Mouse (Mus musculus): Measurements from ENCODE around the gene Bag2. TPM values are rescaled to one million over a fixed set of nuclear protein-coding genes. Genes with fewer than 3 reads are reported as not detected.

Gene Bag2
- total RNA-seq (2012; rRNA removed) = 5.2 and 14.8 TPM in 2 replicates

DNA sequence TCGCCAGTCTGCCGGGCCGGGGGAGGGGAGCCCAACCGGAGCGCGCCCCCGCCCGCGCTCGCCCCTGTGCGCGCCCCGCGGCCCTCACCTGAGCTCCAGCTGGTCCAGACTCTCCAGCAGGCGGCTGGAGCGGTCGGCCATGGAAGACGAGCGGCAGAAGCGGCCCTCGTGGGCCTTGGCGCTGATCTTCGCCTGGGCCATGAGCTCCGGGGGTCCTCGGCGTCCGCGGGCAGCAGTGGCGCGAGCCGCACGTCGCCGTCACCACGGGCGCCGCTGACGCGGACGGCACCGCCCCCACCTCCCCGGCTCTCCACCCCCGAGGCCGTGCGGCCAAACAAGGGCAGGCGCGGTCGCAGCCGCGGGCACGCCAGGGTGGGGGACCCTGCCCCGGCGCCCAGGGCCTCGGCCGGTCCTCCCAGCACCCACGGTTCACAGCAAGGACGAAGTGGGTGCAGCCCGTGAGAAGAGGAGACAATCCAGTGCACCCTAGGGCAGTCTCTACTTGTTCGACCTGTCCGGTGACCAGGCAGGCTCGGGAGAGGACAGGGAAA is at the start of gene Bag2:
Gene Bag2, minus strand, starts transcription at position 305 of the 551 bp plus-strand sequence.
- no peak for DNase-seq (ENCODE audit: low read depth, low spot score)
- peak within 1 kb of the TSS; percentile 64 to 85 for H3K4me3 ChIP-seq (ENCODE audit: insufficient read depth in 1 of 2, low read depth in 1 of 2, low read length in 2 of 2, poor library complexity in 1 of 2, severe bottlenecking in 1 of 2)
- in situ Hi-C loops (cut with MboI; ENCODE audit: low sequenced_read_pairs in 2 of 2, unreplicated experiment in 2 of 2) = no loop called here
- H3K36me3 ChIP-seq (ENCODE audit: control insufficient read depth, insufficient read depth, low read length, poor library complexity, severe bottlenecking) = no peaks in the 10 kb centered on the region; the same call in 1 of the 2 replicates
- H3K27ac ChIP-seq (ENCODE audit: insufficient read depth, low read depth, low read length, poor library complexity, severe bottlenecking) = no peak within 1 kb of the TSS
- peak within 1 kb of the TSS; percentile 47 for H3K9ac ChIP-seq (ENCODE audit: insufficient read depth, low read depth, low read length, poor library complexity, severe bottlenecking)
- no peaks in the 10 kb centered on the region for H3K9me3 ChIP-seq (ENCODE audit: control insufficient read depth, insufficient read depth, low read depth, low read length)
- H3K4me1 ChIP-seq (ENCODE audit: control insufficient read depth in 2 of 2, insufficient read depth in 2 of 2, low read length in 2 of 2, poor library complexity in 1 of 2) = peaks cover 5 to 6% of the 10 kb centered on the region in 2 experiments; a peak in 3 of 4 replicates
- TF ChIP-seq ZC3H11A (IDR thresholded peaks at IDR 0.05; ENCODE audit: borderline replicate concordance, low read depth, low read length) (no peak), CHD2 (IDR thresholded peaks at IDR 0.05; ENCODE audit: low read depth, low read length) (no peak), HCFC1 (IDR thresholded peaks at IDR 0.05; ENCODE audit: borderline replicate concordance, insufficient read depth, low read length) (no peak), ZNF384 (IDR thresholded peaks at IDR 0.05; ENCODE audit: low read depth, low read length) (no peak), MAFK (IDR thresholded peaks at IDR 0.05; ENCODE audit: insufficient read depth, low read depth, low read length) (no peak)

DNA sequence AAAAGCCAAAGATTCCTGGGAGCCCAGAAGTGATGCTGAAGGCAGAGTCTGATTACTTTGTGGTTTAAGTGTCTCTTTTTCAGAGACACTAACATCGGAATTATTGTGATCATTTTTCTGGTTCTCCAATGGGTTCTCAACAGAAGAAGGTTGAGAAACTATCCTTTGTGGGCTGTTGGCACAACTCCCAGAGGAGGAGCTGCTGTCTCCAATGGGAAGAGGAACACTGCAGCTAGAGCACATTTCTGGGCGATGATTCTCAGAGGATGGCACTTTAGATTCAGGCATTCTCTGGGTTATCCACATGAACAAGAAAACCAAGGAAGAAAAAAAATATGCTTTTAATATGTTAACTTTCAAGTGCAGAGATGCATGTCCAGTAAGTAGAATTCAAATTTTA is 45.7 kb upstream of the Bag2 start:
- Histone ChIP-seq H3K4me3 (ENCODE audit: insufficient read depth in 1 of 2, low read depth in 1 of 2, low read length in 2 of 2, poor library complexity in 1 of 2, severe bottlenecking in 1 of 2) (no peak overlapping the region), H3K4me1 (ENCODE audit: control insufficient read depth in 2 of 2, insufficient read depth in 2 of 2, low read length in 2 of 2, poor library complexity in 1 of 2) (peaks cover 0 to 2% of the 10 kb centered on the region in 2 experiments; a peak in 2 of 4 replicates), H3K27ac (ENCODE audit: insufficient read depth, low read depth, low read length, poor library complexity, severe bottlenecking) (no peak overlapping the region), H3K36me3 (ENCODE audit: control insufficient read depth, insufficient read depth, low read length, poor library complexity, severe bottlenecking) (peaks cover 23% of the 10 kb centered on the region), H3K9me3 (ENCODE audit: control insufficient read depth, insufficient read depth, low read depth, low read length) (no peaks in the 10 kb centered on the region), H3K9ac (ENCODE audit: insufficient read depth, low read depth, low read length, poor library complexity, severe bottlenecking) (no peak overlapping the region)
- no peak for TF ChIP-seq CHD2 (IDR thresholded peaks at IDR 0.05; ENCODE audit: low read depth, low read length)
- DNase-seq (ENCODE audit: low read depth, low spot score) = no peak
- in situ Hi-C loops (cut with MboI; ENCODE audit: low sequenced_read_pairs in 2 of 2, unreplicated experiment in 2 of 2) = no loop called here

DNA sequence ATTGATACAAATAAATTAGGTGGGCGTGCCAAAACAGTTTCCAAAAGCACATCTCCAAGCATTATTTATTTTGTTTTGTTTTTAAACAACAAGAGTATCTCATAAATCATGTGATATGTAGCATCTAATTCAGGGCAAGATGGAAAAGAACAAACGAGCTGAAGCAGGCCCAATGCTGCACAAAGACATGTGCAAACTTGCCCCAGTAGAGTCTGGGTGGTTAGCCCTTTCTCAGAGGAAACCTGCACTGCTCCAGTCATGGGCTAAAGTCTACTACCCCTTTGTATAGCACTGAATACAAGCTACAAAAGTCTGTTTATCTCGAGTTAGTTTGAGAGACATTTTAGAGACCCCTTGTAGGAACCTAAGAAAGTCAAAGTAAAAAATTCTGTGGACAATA is 42.0 kb upstream of the Bag2 start:
- TF ChIP-seq HCFC1 (IDR thresholded peaks at IDR 0.05; ENCODE audit: borderline replicate concordance, insufficient read depth, low read length) = no peak
- TF ChIP-seq ZC3H11A (IDR thresholded peaks at IDR 0.05; ENCODE audit: borderline replicate concordance, low read depth, low read length) = no peak
- TF ChIP-seq ZNF384 (IDR thresholded peaks at IDR 0.05; ENCODE audit: low read depth, low read length) = no peak
- TF ChIP-seq CHD2 (IDR thresholded peaks at IDR 0.05; ENCODE audit: low read depth, low read length) = no peak
- TF ChIP-seq MAFK (IDR thresholded peaks at IDR 0.05; ENCODE audit: insufficient read depth, low read depth, low read length) = no peak
- Histone ChIP-seq H3K9me3 (ENCODE audit: control insufficient read depth, insufficient read depth, low read depth, low read length) (no peaks in the 10 kb centered on the region), H3K4me3 (ENCODE audit: insufficient read depth in 1 of 2, low read depth in 1 of 2, low read length in 2 of 2, poor library complexity in 1 of 2, severe bottlenecking in 1 of 2) (no peak overlapping the region), H3K27ac (ENCODE audit: insufficient read depth, low read depth, low read length, poor library complexity, severe bottlenecking) (no peak overlapping the region; the same call in 1 of the 2 replicates), H3K4me1 (ENCODE audit: control insufficient read depth in 2 of 2, insufficient read depth in 2 of 2, low read length in 2 of 2, poor library complexity in 1 of 2) (peaks cover 0 to 2% of the 10 kb centered on the region in 2 experiments; a peak in 1 of 4 replicates), H3K9ac (ENCODE audit: insufficient read depth, low read depth, low read length, poor library complexity, severe bottlenecking) (no peak overlapping the region), H3K36me3 (ENCODE audit: control insufficient read depth, insufficient read depth, low read length, poor library complexity, severe bottlenecking) (peaks cover 21% of the 10 kb centered on the region)
- no peak for DNase-seq (ENCODE audit: low read depth, low spot score)
- in situ Hi-C loops (cut with MboI; ENCODE audit: low sequenced_read_pairs in 2 of 2, unreplicated experiment in 2 of 2) = no loop called here

DNA sequence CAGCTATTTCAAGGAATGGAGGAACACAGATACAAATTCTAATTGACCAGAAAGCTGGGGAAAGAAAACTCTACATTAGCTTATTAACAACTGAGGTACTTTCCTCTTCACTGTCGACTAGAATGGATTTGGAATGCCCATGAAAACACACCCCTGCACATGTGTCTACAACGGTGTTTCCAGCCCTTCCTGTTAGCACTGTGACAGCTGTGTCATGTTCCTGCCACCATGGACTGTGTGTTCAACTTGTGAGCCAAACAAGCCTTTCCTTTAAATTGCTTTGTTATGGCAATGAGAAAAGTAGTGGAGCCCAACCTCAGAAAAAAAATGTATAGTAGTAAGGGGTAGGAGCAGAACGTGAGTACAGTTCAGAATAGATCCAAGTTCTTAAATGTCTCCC is 30.9 kb upstream of the Bag2 start:
- in situ Hi-C loops (cut with MboI; ENCODE audit: low sequenced_read_pairs in 2 of 2, unreplicated experiment in 2 of 2) = no loop called here
- H3K9me3 ChIP-seq (ENCODE audit: control insufficient read depth, insufficient read depth, low read depth, low read length) = no peaks in the 10 kb centered on the region
- no peak for DNase-seq (ENCODE audit: low read depth, low spot score)
- H3K36me3 ChIP-seq (ENCODE audit: control insufficient read depth, insufficient read depth, low read length, poor library complexity, severe bottlenecking) = peaks cover 4% of the 10 kb centered on the region; the same call in 1 of the 2 replicates
- no peak overlapping the region for H3K4me3 ChIP-seq (ENCODE audit: insufficient read depth in 1 of 2, low read depth in 1 of 2, low read length in 2 of 2, poor library complexity in 1 of 2, severe bottlenecking in 1 of 2)
- peaks cover 0 to 2% of the 10 kb centered on the region in 2 experiments; a peak in 1 of 4 replicates for H3K4me1 ChIP-seq (ENCODE audit: control insufficient read depth in 2 of 2, insufficient read depth in 2 of 2, low read length in 2 of 2, poor library complexity in 1 of 2)
- TF ChIP-seq HCFC1 (IDR thresholded peaks at IDR 0.05; ENCODE audit: borderline replicate concordance, insufficient read depth, low read length) = no peak
- no peak for TF ChIP-seq ZC3H11A (IDR thresholded peaks at IDR 0.05; ENCODE audit: borderline replicate concordance, low read depth, low read length)
- TF ChIP-seq ZNF384 (IDR thresholded peaks at IDR 0.05; ENCODE audit: low read depth, low read length) = no peak
- TF ChIP-seq MAFK (IDR thresholded peaks at IDR 0.05; ENCODE audit: insufficient read depth, low read depth, low read length) = no peak
- TF ChIP-seq CHD2 (IDR thresholded peaks at IDR 0.05; ENCODE audit: low read depth, low read length) = no peak
- no peak overlapping the region for H3K27ac ChIP-seq (ENCODE audit: insufficient read depth, low read depth, low read length, poor library complexity, severe bottlenecking)
- no peak overlapping the region for H3K9ac ChIP-seq (ENCODE audit: insufficient read depth, low read depth, low read length, poor library complexity, severe bottlenecking)

DNA sequence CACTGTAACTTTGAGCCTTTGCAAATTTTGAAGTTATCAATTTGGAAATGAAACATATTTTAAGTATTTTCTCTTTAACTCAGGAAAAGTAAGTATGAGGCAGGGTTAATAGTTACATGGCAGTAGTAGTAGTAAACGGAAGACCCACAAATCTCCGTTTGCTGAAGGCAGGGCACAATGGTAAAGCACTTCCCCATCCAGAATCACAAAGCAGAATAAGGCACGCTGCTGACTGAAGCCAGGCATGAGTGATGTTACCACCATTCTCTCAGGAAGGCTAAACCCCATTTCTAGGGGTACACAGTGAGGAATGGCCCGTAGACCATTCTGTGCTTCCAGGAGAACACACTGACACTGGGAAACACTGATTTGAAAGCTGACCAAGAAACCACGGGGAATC is 30.5 kb upstream of the Bag2 start:
- no peak for DNase-seq (ENCODE audit: low read depth, low spot score)
- Histone ChIP-seq H3K9me3 (ENCODE audit: control insufficient read depth, insufficient read depth, low read depth, low read length) (no peaks in the 10 kb centered on the region), H3K9ac (ENCODE audit: insufficient read depth, low read depth, low read length, poor library complexity, severe bottlenecking) (no peak overlapping the region), H3K4me1 (ENCODE audit: control insufficient read depth in 2 of 2, insufficient read depth in 2 of 2, low read length in 2 of 2, poor library complexity in 1 of 2) (peaks cover 0 to 2% of the 10 kb centered on the region in 2 experiments; a peak in 1 of 4 replicates), H3K36me3 (ENCODE audit: control insufficient read depth, insufficient read depth, low read length, poor library complexity, severe bottlenecking) (peaks cover 6% of the 10 kb centered on the region), H3K4me3 (ENCODE audit: insufficient read depth in 1 of 2, low read depth in 1 of 2, low read length in 2 of 2, poor library complexity in 1 of 2, severe bottlenecking in 1 of 2) (no peak overlapping the region), H3K27ac (ENCODE audit: insufficient read depth, low read depth, low read length, poor library complexity, severe bottlenecking) (no peak overlapping the region)
- TF ChIP-seq MAFK (IDR thresholded peaks at IDR 0.05; ENCODE audit: insufficient read depth, low read depth, low read length) (no peak), CHD2 (IDR thresholded peaks at IDR 0.05; ENCODE audit: low read depth, low read length) (no peak), ZNF384 (IDR thresholded peaks at IDR 0.05; ENCODE audit: low read depth, low read length) (no peak), HCFC1 (IDR thresholded peaks at IDR 0.05; ENCODE audit: borderline replicate concordance, insufficient read depth, low read length) (no peak), ZC3H11A (IDR thresholded peaks at IDR 0.05; ENCODE audit: borderline replicate concordance, low read depth, low read length) (no peak)
- in situ Hi-C loops (cut with MboI; ENCODE audit: low sequenced_read_pairs in 2 of 2, unreplicated experiment in 2 of 2) = no loop called here
